In genomic region chr10:71405523-71406217, GRCm38 (mm10) we compare ENCODE assay signal across 15 mouse cellular contexts.
"Had no signal": no experiment of that assay in that cellular context is flagged by ENCODE, and none has a peak within 500 bp of the region (broad histone marks: within the 10 kb centered on the region; RNA-seq: fewer than 3 reads in every experiment).

No protein-coding gene starts in this region.

- ATAC-seq: intestine, postnatal 0 days had no signal

- H3K9me3 ChIP-seq: liver, embryonic 13.5 days; neural tube, embryonic 13.5 days had no signal

- DNase-seq: kidney, adult 2 months; kidney, postnatal 10 days; kidney, postnatal 36 days; layer of hippocampus, postnatal 36 days; liver, embryonic 13.5 days; lung, adult 2 months; lung, postnatal 14 days; lung, postnatal 4 days; retina, postnatal 1 day; right cerebral cortex, postnatal 25 days; thymus, adult 18-20 months; thymus, postnatal 36 days had no signal

- H3K4me1 ChIP-seq: liver, embryonic 13.5 days; neural tube, embryonic 13.5 days had no signal

- H3K4me2 ChIP-seq: liver, embryonic 13.5 days; neural tube, embryonic 13.5 days had no signal

- H3K4me3 ChIP-seq: left cerebral cortex, adult 2 months; liver, embryonic 13.5 days; neural tube, embryonic 13.5 days had no signal

- H3K9ac ChIP-seq: liver, embryonic 13.5 days; neural tube, embryonic 13.5 days had no signal

- H3K36me3 ChIP-seq: liver, embryonic 13.5 days; neural tube, embryonic 13.5 days had no signal

- H3K27ac ChIP-seq: left cerebral cortex, adult 2 months; liver, embryonic 13.5 days; neural tube, embryonic 13.5 days had no signal

- H3K27me3 ChIP-seq: liver, embryonic 13.5 days; neural tube, embryonic 13.5 days had no signal
